Mouse (Mus musculus) stomach, embryonic 14.5 days (tissue): ENCODE data around the gene Vmn2r76. TPM values are rescaled to one million over a fixed set of nuclear protein-coding genes. Genes with fewer than 3 reads are reported as not detected.
"Not testable (repeated sequence)": the region's sequence is repeated elsewhere in the genome, so short reads cannot be mapped to it uniquely, and the experiment has no call there.

Experiments
- ATAC-seq: fragments of 200-750 bp; cut with Nextera tagmentation; 2 replicates; pipeline ENCODE4 v1.8.0; 2017; ENCODE audit warnings: low read depth, moderate TSS enrichment; ENCODE audit not compliant: insufficient number of reproducible peaks, insufficient read depth, low FRiP score
- H3K27ac ChIP-seq: fragments of 300-500 bp; sonication (generic); 2 replicates; pipeline ENCODE4 v1.5.1; 2014; ENCODE audit warnings: mild to moderate bottlenecking, low read length, moderate library complexity, mixed read lengths
- H3K27me3 ChIP-seq: fragments of 300-500 bp; sonication (generic); 2 replicates; pipeline ENCODE4 v1.6.1; 2014; ENCODE audit warnings: low read length, control low read depth, mixed read lengths; ENCODE audit not compliant: control insufficient read depth, insufficient read depth
- H3K36me3 ChIP-seq: fragments of 300-500 bp; sonication (generic); 2 replicates; pipeline ENCODE4 v1.6.1; 2014; ENCODE audit warnings: mild to moderate bottlenecking, control low read depth, low read length, moderate library complexity, mixed read lengths; ENCODE audit not compliant: control insufficient read depth, insufficient read depth
- H3K4me1 ChIP-seq: fragments of 300-500 bp; sonication (generic); 2 replicates; pipeline ENCODE4 v1.6.1; 2014; ENCODE audit warnings: low read length, control low read depth, mixed read lengths; ENCODE audit not compliant: control insufficient read depth, insufficient read depth
- H3K4me2 ChIP-seq: fragments of 300-500 bp; sonication (generic); replicated peaks from 2 replicates; pipeline ENCODE4 v1.6.1; 2014; ENCODE audit warnings: low read depth, low read length, control low read depth
- H3K4me3 ChIP-seq: fragments of 300-500 bp; sonication (generic); 2 replicates; pipeline ENCODE4 v1.5.1; 2014; ENCODE audit warnings: low read depth, low read length, control low read depth
- H3K9ac ChIP-seq: fragments of 300-500 bp; sonication (generic); replicated peaks from 2 replicates; pipeline ENCODE4 v1.6.1; 2014; ENCODE audit warnings: low read depth, mild to moderate bottlenecking, control low read depth, low read length, moderate library complexity, mixed read lengths
- H3K9me3 ChIP-seq: fragments of 300-500 bp; sonication (generic); 2 replicates; pipeline ENCODE4 v1.6.1; 2016; ENCODE audit warnings: low read depth, low read length, control low read depth; ENCODE audit not compliant: control insufficient read depth
- WGBS: fragments of 180-500 bp; shearing (Covaris S2); extraction: QIAGEN DNeasy Blood & Tissue Kit; methylation state at CpG from one replicate; pipeline ENCODE4 v1.1.7; 2014; 5-methylcytosine and 5-hydroxymethylcytosine counted together
- polyA plus RNA-seq: library from polyadenylated mRNA; unstranded; fragments of >200 nt; fragmentation: Nextera tagmentation; extraction: Ambion mirVana; gene quantifications from 2 replicates; pipeline ENCODE4 v1.2.1, GENCODE M21; 2014

Vmn2r76 gene
- polyA plus RNA-seq = not detected in 2 replicates

GRCm38 (mm10) chr7:86246208-86246607 is at the start of gene Vmn2r76:
Gene Vmn2r76, minus strand, starts transcription at chr7:86246308.
- Histone ChIP-seq H3K27ac (no peak within 1 kb of the TSS), H3K36me3 (no peaks in the 10 kb centered on the region), H3K9ac (no peak within 1 kb of the TSS), H3K27me3 (no peaks in the 10 kb centered on the region), H3K9me3 (no peaks in the 10 kb centered on the region), H3K4me2 (no peak within 1 kb of the TSS), H3K4me3 (no peak within 1 kb of the TSS), H3K4me1 (no peaks in the 10 kb centered on the region)
- WGBS = 76% methylated on average over 1 of the region's 1 CpGs
- ATAC-seq = no peak

GRCm38 (mm10) chr7:86277072-86277471 is 31.0 kb upstream of the Vmn2r76 start, which contains the start of gene Olfr310:
Gene Olfr310, minus strand, starts transcription at chr7:86277172.
- 64% methylated on average over 1 of the region's 1 CpGs for WGBS
- ATAC-seq = no peak
- Histone ChIP-seq H3K36me3 (no peaks in the 10 kb centered on the region), H3K4me1 (no peaks in the 10 kb centered on the region), H3K27ac (no peak within 1 kb of the TSS), H3K4me2 (no peak within 1 kb of the TSS), H3K4me3 (no peak within 1 kb of the TSS), H3K27me3 (no peaks in the 10 kb centered on the region), H3K9ac (no peak within 1 kb of the TSS), H3K9me3 (no peaks in the 10 kb centered on the region)

- no peak overlapping the region for H3K9ac ChIP-seq
- ATAC-seq = no peak
Observed at GRCm38 (mm10) chr7:86211345-86211744, 34.8 kb downstream of the Vmn2r76 start.

GRCm38 (mm10) chr7:86171678-86172077 is 74.4 kb downstream of the Vmn2r76 start, which contains the start of gene Vmn2r75:
Gene Vmn2r75, minus strand, starts transcription at chr7:86171778.
- H3K9me3 ChIP-seq, H3K9ac ChIP-seq, H3K27me3 ChIP-seq, H3K4me1 ChIP-seq, H3K4me3 ChIP-seq, ATAC-seq, H3K4me2 ChIP-seq, H3K36me3 ChIP-seq, H3K27ac ChIP-seq: not testable (repeated sequence)
- 60% methylated on average over 1 of the region's 1 CpGs for WGBS

More at GRCm38 (mm10) chr7:86211345-86211744, 34.8 kb downstream of the Vmn2r76 start:
- Histone ChIP-seq H3K4me1 (no peaks in the 10 kb centered on the region), H3K27ac (no peak overlapping the region), H3K36me3 (no peaks in the 10 kb centered on the region), H3K27me3 (no peaks in the 10 kb centered on the region), H3K4me3 (no peak overlapping the region), H3K9me3 (no peaks in the 10 kb centered on the region), H3K4me2 (no peak overlapping the region)

Other genes starting within 250 kb of the Vmn2r76 start
- not detected in 2 replicates for gene Vmn2r75, start 74.5 kb downstream of the Vmn2r76 start, polyA plus RNA-seq
- gene Olfr310, start 30.9 kb upstream of the Vmn2r76 start, polyA plus RNA-seq = not detected in 2 replicates
- not detected in 2 replicates for gene Olfr309, start 67.4 kb upstream of the Vmn2r76 start, polyA plus RNA-seq
- gene Olfr308, start 79.3 kb upstream of the Vmn2r76 start, polyA plus RNA-seq = not detected in 2 replicates
- not detected in 2 replicates for gene Olfr307, start 91.3 kb upstream of the Vmn2r76 start, polyA plus RNA-seq
- gene Olfr305, start 120.6 kb upstream of the Vmn2r76 start, polyA plus RNA-seq = not detected in 2 replicates
- not detected in 2 replicates for gene Olfr304, start 140.3 kb upstream of the Vmn2r76 start, polyA plus RNA-seq
- gene Olfr303, start 151.5 kb upstream of the Vmn2r76 start, polyA plus RNA-seq = not detected in 2 replicates
- gene Olfr301, start 157.5 kb upstream of the Vmn2r76 start, polyA plus RNA-seq = not detected in 2 replicates
- not detected in 2 replicates for gene Olfr299, start 213.6 kb upstream of the Vmn2r76 start, polyA plus RNA-seq
- not detected in 2 replicates for gene Olfr298, start 246.2 kb upstream of the Vmn2r76 start, polyA plus RNA-seq